ENCODE assay signal across 8 mouse cellular contexts in genomic region chr1:106199109-106199508, GRCm38 (mm10). TPM values are rescaled to one million over a fixed set of nuclear protein-coding genes. Genes with fewer than 3 reads are reported as not detected.
DNase-seq lines count a peak whose midpoint lies in the region; ATAC-seq and TF ChIP-seq lines count a peak whose summit lies in the region.

No protein-coding gene starts in this region.

- WGBS in forebrain, embryonic 10.5 days, result 69% methylated on average over 4 of the region's 4 CpGs
- WGBS in forebrain, postnatal 0 days, result 37% methylated on average over 4 of the region's 4 CpGs
- WGBS in liver, adult 2 months, result 44% methylated on average over 4 of the region's 4 CpGs
- WGBS in liver, embryonic 11.5 days, result 81% methylated on average over 4 of the region's 4 CpGs
- 47% methylated on average over 4 of the region's 4 CpGs for WGBS in hindbrain, embryonic 14.5 days
- WGBS in olfactory bulb, adult 2 months, result 77% methylated on average over 4 of the region's 4 CpGs

- H3K4me1 ChIP-seq in forebrain, embryonic 10.5 days, result peaks cover 87% of the 10 kb centered on the region
- H3K4me1 ChIP-seq in forebrain, postnatal 0 days (ENCODE audit: insufficient read depth), result peaks cover 22% of the 10 kb centered on the region; the same call in 1 of the 2 replicates
- peaks cover 22% of the 10 kb centered on the region for H3K4me1 ChIP-seq in liver, adult 2 months (ENCODE audit: control insufficient read depth, insufficient read depth, low read length)
- peaks cover 5% of the 10 kb centered on the region; the same call in 1 of the 2 replicates for H3K4me1 ChIP-seq in liver, embryonic 11.5 days (replicated peaks; ENCODE audit: control insufficient read depth, insufficient read depth, low read length)
- H3K4me1 ChIP-seq in hindbrain, embryonic 14.5 days (replicated peaks; ENCODE audit: control insufficient read depth, insufficient read depth, low read length), result peaks cover 44% of the 10 kb centered on the region
- H3K4me1 ChIP-seq in olfactory bulb, adult 2 months (ENCODE audit: control insufficient read depth, insufficient read depth, low read length), result peaks cover 3% of the 10 kb centered on the region

- no peak overlapping the region for H3K9ac ChIP-seq in forebrain, postnatal 0 days
- no peak overlapping the region for H3K9ac ChIP-seq in liver, adult 2 months (ENCODE audit: low read depth, low read length)
- no peak overlapping the region for H3K9ac ChIP-seq in liver, embryonic 11.5 days (ENCODE audit: low read depth, low read length)
- no peak overlapping the region for H3K9ac ChIP-seq in hindbrain, embryonic 14.5 days

- no peak overlapping the region for H3K4me3 ChIP-seq in forebrain, embryonic 10.5 days
- H3K4me3 ChIP-seq in forebrain, postnatal 0 days (ENCODE audit: low read depth, low read length), result no peak overlapping the region
- no peak overlapping the region for H3K4me3 ChIP-seq in liver, adult 2 months (ENCODE audit: insufficient read depth, low read depth, low read length)
- no peak overlapping the region for H3K4me3 ChIP-seq in liver, embryonic 11.5 days (ENCODE audit: low read depth, low read length)
- no peak overlapping the region for H3K4me3 ChIP-seq in hindbrain, embryonic 14.5 days (replicated peaks; ENCODE audit: low read length)
- H3K4me3 ChIP-seq in olfactory bulb, adult 2 months (ENCODE audit: insufficient read depth, low read depth, low read length), result no peak overlapping the region

- H3K79me2 ChIP-seq in liver, adult 2 months (ENCODE audit: control insufficient read depth, insufficient read depth, low read length), result peaks cover 31% of the 10 kb centered on the region

- TF ChIP-seq CTCF in forebrain, postnatal 0 days (IDR thresholded peaks at IDR 0.05; ENCODE audit: low read depth), result no peak
- no peak for TF ChIP-seq CTCF in liver, adult 2 months (IDR thresholded peaks at IDR 0.05; ENCODE audit: low read depth, low read length)
- no peak for TF ChIP-seq CTCF in olfactory bulb, adult 2 months (IDR thresholded peaks at IDR 0.05; ENCODE audit: insufficient read depth, low read depth, low read length)

- no peaks in the 10 kb centered on the region for H3K9me3 ChIP-seq in forebrain, embryonic 10.5 days
- H3K9me3 ChIP-seq in forebrain, postnatal 0 days (ENCODE audit: low read length), result no peaks in the 10 kb centered on the region
- no peaks in the 10 kb centered on the region for H3K9me3 ChIP-seq in liver, embryonic 11.5 days (ENCODE audit: control insufficient read depth, low read length)
- H3K9me3 ChIP-seq in hindbrain, embryonic 14.5 days (ENCODE audit: control insufficient read depth, low read length), result no peaks in the 10 kb centered on the region

- no peak for DNase-seq in forebrain, embryonic 10.5 days (ENCODE audit: extremely low spot score, low spot score)
- no peak for DNase-seq in forebrain, postnatal 0 days
- DNase-seq in liver, adult 2 months (ENCODE audit: extremely low read depth, low read depth, low spot score), result peak; percentile 65
- DNase-seq in liver, embryonic 11.5 days (ENCODE audit: low spot score), result no peak
- DNase-seq in hindbrain, embryonic 14.5 days (ENCODE audit: low spot score), result no peak
- no peak for DNase-seq in layer of hippocampus, adult 11-12 months (ENCODE audit: low spot score)

- TF ChIP-seq POLR2A in liver, adult 2 months (IDR thresholded peaks at IDR 0.05; ENCODE audit: extremely low read depth, insufficient read depth, low read length), result no peak
- TF ChIP-seq POLR2A in olfactory bulb, adult 2 months (IDR thresholded peaks at IDR 0.05; ENCODE audit: insufficient read depth, low read depth, low read length), result no peak

- no peak overlapping the region for H3K4me2 ChIP-seq in forebrain, postnatal 0 days (ENCODE audit: low read depth)
- H3K4me2 ChIP-seq in liver, embryonic 11.5 days, result no peak overlapping the region
- H3K4me2 ChIP-seq in hindbrain, embryonic 14.5 days (replicated peaks), result no peak overlapping the region

- no peaks in the 10 kb centered on the region for H3K36me3 ChIP-seq in forebrain, embryonic 10.5 days (replicated peaks)
- H3K36me3 ChIP-seq in forebrain, postnatal 0 days (ENCODE audit: insufficient read depth), result no peaks in the 10 kb centered on the region
- no peaks in the 10 kb centered on the region for H3K36me3 ChIP-seq in liver, adult 2 months (ENCODE audit: control insufficient read depth, insufficient read depth, low read length)
- H3K36me3 ChIP-seq in liver, embryonic 11.5 days (ENCODE audit: control insufficient read depth, insufficient read depth, low read length), result no peaks in the 10 kb centered on the region
- H3K36me3 ChIP-seq in hindbrain, embryonic 14.5 days (replicated peaks; ENCODE audit: control insufficient read depth, insufficient read depth), result no peaks in the 10 kb centered on the region

- H3K27me3 ChIP-seq in forebrain, embryonic 10.5 days (ENCODE audit: poor library complexity, severe bottlenecking), result no peaks in the 10 kb centered on the region
- H3K27me3 ChIP-seq in forebrain, postnatal 0 days (ENCODE audit: insufficient read depth, low read length), result no peaks in the 10 kb centered on the region
- no peaks in the 10 kb centered on the region for H3K27me3 ChIP-seq in liver, adult 2 months (ENCODE audit: control insufficient read depth, insufficient read depth, low read length)
- H3K27me3 ChIP-seq in liver, embryonic 11.5 days (replicated peaks; ENCODE audit: control insufficient read depth, insufficient read depth, low read length), result no peaks in the 10 kb centered on the region
- no peaks in the 10 kb centered on the region for H3K27me3 ChIP-seq in hindbrain, embryonic 14.5 days (ENCODE audit: control insufficient read depth, insufficient read depth, low read length)

- peak overlapping the region; percentile 89 for H3K27ac ChIP-seq in forebrain, embryonic 10.5 days
- H3K27ac ChIP-seq in forebrain, postnatal 0 days (ENCODE audit: low read depth, low read length), result no peak overlapping the region
- no peak overlapping the region for H3K27ac ChIP-seq in liver, adult 2 months (replicated peaks; ENCODE audit: insufficient read depth, low read depth, low read length)
- no peak overlapping the region for H3K27ac ChIP-seq in liver, embryonic 11.5 days (ENCODE audit: low read depth, low read length)
- peak overlapping the region; percentile 79 for H3K27ac ChIP-seq in hindbrain, embryonic 14.5 days
- 0 out of 2 replicates have a peak overlapping the region, but pooled peaks have one; percentile 8 for H3K27ac ChIP-seq in olfactory bulb, adult 2 months (ENCODE audit: insufficient read depth, low read depth, low read length)

- no peak for ATAC-seq in forebrain, postnatal 0 days
- ATAC-seq in liver, embryonic 11.5 days (replicated peaks; ENCODE audit: low FRiP score), result no peak
- ATAC-seq in hindbrain, embryonic 14.5 days (ENCODE audit: low FRiP score), result no peak
- no peak for ATAC-seq in megakaryocyte progenitor cell, adult 5-6 weeks (replicated peaks; ENCODE audit: poor library complexity)

RNA-seq across cellular contexts. Expression of gene Phlpp1, which starts 27.6 kb away (rescaled TPM):
- polyA plus RNA-seq in forebrain, embryonic 10.5 days (2016; fragmentation: Nextera tagmentation; extraction: Ambion mirVana), result 5.1 and 5.5 TPM in 2 replicates
- 23.5 and 32.5 TPM in 2 replicates for total RNA-seq in forebrain, postnatal 0 days (2014; rRNA removed)
- 3.6 and 5.1 TPM in 2 replicates for polyA plus RNA-seq in forebrain, postnatal 0 days (2015; fragmentation: Nextera tagmentation; extraction: Ambion mirVana)
- total RNA-seq in liver, adult 2 months (2014; rRNA removed), result 8.3 and 13.1 TPM in 2 replicates
- polyA plus RNA-seq in liver, adult 2 months (2012; rRNA removed), result 7.8 and 8.7 TPM in 2 replicates
- 1.7 and 1.8 TPM in 2 replicates for polyA plus RNA-seq in liver, embryonic 11.5 days (2014; fragmentation: Nextera tagmentation; extraction: Ambion mirVana)
- 9.6 and 11.1 TPM in 2 replicates for polyA plus RNA-seq in hindbrain, embryonic 14.5 days (2014; fragmentation: Nextera tagmentation; extraction: Ambion mirVana)
- not detected in 2 replicates for polyA plus RNA-seq in olfactory bulb, adult 2 months (2012; ENCODE audit: insufficient read depth, insufficient read length, low replicate concordance, missing spikeins)
- 1.1 and 2.6 TPM in 2 replicates for total RNA-seq in megakaryocyte progenitor cell, adult 5-6 weeks (2015)
- total RNA-seq in megakaryocyte progenitor cell, adult 5-6 weeks (2017), result 0.92 and 2.1 TPM in 2 replicates

Comparison
In these comparisons a context has a peak if more than half of its experiments do, and no peak if none do; other contexts are left out.
1. H3K27ac ChIP-seq: peak in forebrain, embryonic 10.5 days (single experiment), hindbrain, embryonic 14.5 days (single experiment) and olfactory bulb, adult 2 months (single experiment); none in forebrain, postnatal 0 days (single experiment), liver, adult 2 months (single experiment) and liver, embryonic 11.5 days (single experiment).